Mouse (Mus musculus): ENCODE data around the gene Dph2. TPM values are rescaled to one million over a fixed set of nuclear protein-coding genes. Genes with fewer than 3 reads are reported as not detected.

Gene Dph2
- 15.7 TPM for polyA plus RNA-seq (2017; shearing (Covaris generic))

GRCm38 (mm10) chr4:117891738-117892161, at the start of gene Dph2:
TSS of gene Dph2 (minus strand) at chr4:117892032.

DNA sequence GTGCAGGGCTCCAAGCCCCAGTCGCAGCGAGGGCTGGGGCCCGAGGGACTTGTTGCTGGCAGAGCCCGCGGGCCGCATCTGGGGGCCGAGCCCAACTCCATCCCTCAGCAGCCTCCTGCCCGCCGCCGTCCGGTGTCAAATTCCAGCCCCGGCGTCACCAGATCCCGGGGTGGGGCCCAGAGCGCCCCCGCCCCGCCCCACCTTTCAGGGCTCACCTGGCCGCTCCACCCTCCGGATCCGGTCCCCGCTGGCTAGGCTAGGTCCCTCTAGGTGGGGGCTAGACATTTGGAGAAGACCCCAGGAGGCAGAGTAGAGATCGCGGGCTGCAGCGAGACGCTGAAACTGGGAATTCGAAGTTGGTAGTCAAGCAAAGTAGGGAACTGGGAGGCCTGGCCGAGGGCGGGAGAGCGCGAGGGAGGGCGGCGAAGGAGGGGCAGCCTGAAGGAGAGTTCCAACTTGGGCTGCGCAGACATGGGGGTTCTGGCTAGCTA, 37.6 kb upstream of the Dph2 start, which contains the start of gene Artn:
Gene Artn (minus strand): TSS at position 373 of the 491 bp plus-strand sequence.

GRCm38 (mm10) chr4:117914591-117915442, 23.0 kb upstream of the Dph2 start, which contains the start of gene Ipo13:
TSS of gene Ipo13 (minus strand) at chr4:117914999.

DNA sequence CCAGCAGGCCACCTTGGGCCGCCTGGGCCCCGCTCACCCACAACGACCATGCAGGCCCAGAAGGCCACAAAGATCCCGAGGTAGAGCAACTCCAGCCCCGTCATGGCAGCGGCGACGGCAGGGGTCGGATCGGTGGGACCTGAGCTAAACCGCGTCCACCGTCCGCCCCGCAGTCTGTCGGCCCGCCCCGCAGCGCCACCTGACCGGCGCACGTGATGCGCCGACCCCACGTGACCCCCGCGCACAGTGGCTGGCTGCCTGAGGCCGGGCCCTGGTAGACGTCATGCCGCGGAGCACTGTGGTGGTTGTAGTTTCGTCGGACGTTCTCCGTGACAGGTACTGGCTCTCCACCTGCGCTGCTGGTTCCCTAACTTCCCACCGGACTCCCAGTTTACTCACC, 4.7 kb downstream of the Dph2 start, which contains the start of gene Atp6v0b:
Gene Atp6v0b (minus strand): TSS at position 201 of the 400 bp plus-strand sequence.

GRCm38 (mm10) chr4:117882701-117883691, 8.8 kb downstream of the Dph2 start, which contains the start of gene B4galt2:
TSS of gene B4galt2 (minus strand) at chr4:117883487.

GRCm38 (mm10) chr4:117872471-117872886, 19.4 kb downstream of the Dph2 start, which contains the start of gene Ccdc24:
TSS of gene Ccdc24 (minus strand) at chr4:117872557.

Other genes starting within 250 kb of the Dph2 start
- gene Dmap1, start 209.8 kb downstream of the Dph2 start, polyA plus RNA-seq (2017; shearing (Covaris generic)) = 24.5 TPM
- gene Gm12845, start 167.6 kb downstream of the Dph2 start, polyA plus RNA-seq (2017; shearing (Covaris generic)) = not detected
- 0.16 TPM for gene Klf17, start 126.4 kb downstream of the Dph2 start, polyA plus RNA-seq (2017; shearing (Covaris generic))
- 0.87 TPM for gene Slc6a9, start 57.5 kb downstream of the Dph2 start, polyA plus RNA-seq (2017; shearing (Covaris generic))
- gene Ccdc24, start 19.5 kb downstream of the Dph2 start, polyA plus RNA-seq (2017; shearing (Covaris generic)) = not detected
- not detected for gene B4galt2, start 8.5 kb downstream of the Dph2 start, polyA plus RNA-seq (2017; shearing (Covaris generic))
- gene Atp6v0b, start 4.7 kb downstream of the Dph2 start, polyA plus RNA-seq (2017; shearing (Covaris generic)) = 186 TPM
- gene Ipo13, start 23.0 kb upstream of the Dph2 start, polyA plus RNA-seq (2017; shearing (Covaris generic)) = 25.4 TPM
- not detected for gene Artn, start 37.7 kb upstream of the Dph2 start, polyA plus RNA-seq (2017; shearing (Covaris generic))
- gene St3gal3, start 242.9 kb upstream of the Dph2 start, polyA plus RNA-seq (2017; shearing (Covaris generic)) = 2.9 TPM

All from effector memory CD4-positive, alpha-beta T cell, adult 7 months (primary cell).